Mouse (Mus musculus): ENCODE measurements around the gene Smarca4.

GRCm38 (mm10) chr9:21566538-21566937 is 49.4 kb upstream of the Smarca4 start:
- TF ChIP-seq POLR2A (IDR thresholded peaks at IDR 0.05; ENCODE audit: extremely low read depth, insufficient read depth, low read length) (no peak), CTCF (IDR thresholded peaks at IDR 0.05; ENCODE audit: extremely low read depth, insufficient read depth, low read length) (no peak)
